Mouse (Mus musculus): ENCODE results near the gene Cyp46a1.
A peak's percentile ranks its signal among the peaks of the same experiment; 100 is the strongest.

The Cyp46a1 gene

GRCm38 (mm10) chr12:108311741-108312290 lies 22.4 kb upstream of the Cyp46a1 start:
- no peak for DNase-seq (ENCODE audit: extremely low spot score, low read depth, low spot score)

- no peak for DNase-seq (ENCODE audit: extremely low spot score, low read depth, low spot score)
These were observed 21.7 kb upstream of the Cyp46a1 start for GRCm38 (mm10) chr12:108312432-108312851.

- DNase-seq (ENCODE audit: extremely low spot score, low read depth, low spot score), result no peak
These were observed 20.9 kb upstream of the Cyp46a1 start for GRCm38 (mm10) chr12:108313244-108313772.

GRCm38 (mm10) chr12:108315818-108316217 lies 18.4 kb upstream of the Cyp46a1 start:
- no peak for DNase-seq (ENCODE audit: extremely low spot score, low read depth, low spot score)

GRCm38 (mm10) chr12:108316655-108317054 lies 17.5 kb upstream of the Cyp46a1 start:
- no peak for DNase-seq (ENCODE audit: extremely low spot score, low read depth, low spot score)

- no peak for DNase-seq (ENCODE audit: extremely low spot score, low read depth, low spot score)
These were observed 16.9 kb upstream of the Cyp46a1 start for GRCm38 (mm10) chr12:108317201-108317738.

- no peak for DNase-seq (ENCODE audit: extremely low spot score, low read depth, low spot score)
These were observed 16.3 kb upstream of the Cyp46a1 start for GRCm38 (mm10) chr12:108317826-108318430.

GRCm38 (mm10) chr12:108318499-108318898 lies 15.7 kb upstream of the Cyp46a1 start:
- no peak for DNase-seq (ENCODE audit: extremely low spot score, low read depth, low spot score)

- DNase-seq (ENCODE audit: extremely low spot score, low read depth, low spot score), result no peak
These were observed 14.1 kb upstream of the Cyp46a1 start for GRCm38 (mm10) chr12:108320096-108320495.

- DNase-seq (ENCODE audit: extremely low spot score, low read depth, low spot score), result no peak
These were observed 7.8 kb upstream of the Cyp46a1 start for GRCm38 (mm10) chr12:108326401-108326800.

- DNase-seq (ENCODE audit: extremely low spot score, low read depth, low spot score), result no peak
These were observed 6.2 kb upstream of the Cyp46a1 start for GRCm38 (mm10) chr12:108327889-108328491.

GRCm38 (mm10) chr12:108333056-108333455 lies 1.1 kb upstream of the Cyp46a1 start:
- DNase-seq (ENCODE audit: extremely low spot score, low read depth, low spot score), result peak; percentile 37

- no peak for DNase-seq (ENCODE audit: extremely low spot score, low read depth, low spot score)
These were observed 699 bp upstream of the Cyp46a1 start for GRCm38 (mm10) chr12:108333481-108333882.

- no peak for DNase-seq (ENCODE audit: extremely low spot score, low read depth, low spot score)
These were observed 348 bp downstream of the Cyp46a1 start for GRCm38 (mm10) chr12:108334529-108334928.

GRCm38 (mm10) chr12:108338572-108339190 lies 4.5 kb downstream of the Cyp46a1 start:
- DNase-seq (ENCODE audit: extremely low spot score, low read depth, low spot score), result peak; percentile 44

GRCm38 (mm10) chr12:108348151-108348550 lies 14.0 kb downstream of the Cyp46a1 start:
- no peak for DNase-seq (ENCODE audit: extremely low spot score, low read depth, low spot score)

GRCm38 (mm10) chr12:108349026-108349425 lies 14.8 kb downstream of the Cyp46a1 start:
- no peak for DNase-seq (ENCODE audit: extremely low spot score, low read depth, low spot score)

- no peak for DNase-seq (ENCODE audit: extremely low spot score, low read depth, low spot score)
These were observed 16.8 kb downstream of the Cyp46a1 start for GRCm38 (mm10) chr12:108350931-108351330.

- no peak for DNase-seq (ENCODE audit: extremely low spot score, low read depth, low spot score)
These were observed 18.4 kb downstream of the Cyp46a1 start for GRCm38 (mm10) chr12:108352371-108353136.

GRCm38 (mm10) chr12:108354284-108354683 lies 20.1 kb downstream of the Cyp46a1 start:
- no peak for DNase-seq (ENCODE audit: extremely low spot score, low read depth, low spot score)

- DNase-seq (ENCODE audit: extremely low spot score, low read depth, low spot score), result no peak
These were observed 21.1 kb downstream of the Cyp46a1 start for GRCm38 (mm10) chr12:108355271-108355670.
